Mouse (Mus musculus): ENCODE measurements around the gene Iqsec1. TPM values are rescaled to one million over a fixed set of nuclear protein-coding genes. Genes with fewer than 3 reads are reported as not detected.

Iqsec1 gene
- total and polyA plus RNA-seq, 2 experiments from 2014 or later: 34.5 to 149 TPM

DNA sequence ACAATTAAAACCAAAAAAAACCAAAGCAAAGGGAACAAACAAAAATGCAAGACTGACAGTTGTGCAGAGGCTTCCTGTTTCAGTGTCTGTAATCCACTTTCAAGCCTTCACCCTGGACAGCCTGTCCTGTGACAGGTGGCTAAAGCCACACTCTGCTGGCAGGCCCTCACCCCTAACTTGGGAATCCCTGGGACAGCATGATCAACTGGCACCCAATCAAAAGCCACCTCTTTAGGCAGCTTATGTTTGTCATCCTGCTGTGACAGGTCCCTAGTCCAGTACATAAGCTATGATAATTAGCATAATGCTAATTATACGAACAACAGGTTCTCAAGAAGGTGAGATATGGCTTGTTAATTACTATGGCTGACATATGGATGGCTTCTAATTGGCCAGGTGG, 40.4 kb downstream of the Iqsec1 start:
- Histone ChIP-seq H3K36me3 (ENCODE audit: insufficient read depth, low read length) (no peaks in the 10 kb centered on the region), H3K4me2 (ENCODE audit: low read depth, low read length, poor library complexity, severe bottlenecking) (no peak overlapping the region), H3K9ac (replicated peaks; ENCODE audit: low read length, poor library complexity, severe bottlenecking) (no peak overlapping the region), H3K27me3 (ENCODE audit: insufficient read depth, low read length) (no peaks in the 10 kb centered on the region), H3K9me3 (ENCODE audit: low read length) (no peaks in the 10 kb centered on the region), H3K4me1 (ENCODE audit: insufficient read depth, low read length) (no peaks in the 10 kb centered on the region), H3K27ac (ENCODE audit: low read depth, low read length) (no peak overlapping the region), H3K4me3 (ENCODE audit: low read depth, low read length) (no peak overlapping the region)
- DNase-seq (ENCODE audit: low spot score) (peak; percentile 65), ATAC-seq (ENCODE audit: low FRiP score) (no peak)
- WGBS: 79% methylated on average over 1 of the region's 1 CpGs
- no peak for TF ChIP-seq CTCF (IDR thresholded peaks at IDR 0.05)

DNA sequence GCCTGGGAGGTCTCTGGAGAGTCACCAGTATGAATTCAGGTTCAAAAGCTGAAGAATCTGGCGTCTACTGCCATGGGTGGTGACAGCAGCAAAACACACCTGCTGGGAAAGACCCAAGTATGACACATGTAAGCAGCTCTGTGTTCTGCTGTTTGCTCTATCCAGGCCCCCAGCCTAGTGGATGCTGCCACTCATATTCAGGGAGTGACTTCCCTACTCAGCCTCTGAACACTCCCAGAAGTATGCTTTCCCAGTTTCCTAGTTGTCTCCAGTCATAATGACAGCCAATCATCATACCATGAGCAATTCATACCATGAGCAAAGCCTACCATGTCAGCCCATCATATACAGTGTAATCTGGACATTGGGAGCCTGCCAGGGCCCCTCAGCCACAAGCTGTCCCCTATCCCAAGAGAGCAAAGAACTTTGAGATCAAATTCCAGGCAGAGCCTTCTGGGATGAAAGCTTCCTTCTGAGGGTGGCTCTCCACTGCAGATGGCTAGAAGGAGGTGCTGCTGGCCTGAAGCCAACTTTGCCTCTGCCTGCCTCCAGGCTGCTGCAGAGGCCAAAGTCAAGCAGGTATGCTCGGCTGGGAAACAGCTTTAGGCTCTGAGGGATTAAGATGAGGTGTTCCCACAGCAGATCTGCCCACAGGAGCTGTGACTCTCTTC, 42.8 kb downstream of the Iqsec1 start:
- no peaks in the 10 kb centered on the region for H3K9me3 ChIP-seq (ENCODE audit: low read length)
- DNase-seq (ENCODE audit: low spot score) (peak; percentile 8), ATAC-seq (ENCODE audit: low FRiP score) (no peak)
- no peak overlapping the region for H3K4me3 ChIP-seq (ENCODE audit: low read depth, low read length)
- no peak overlapping the region for H3K27ac ChIP-seq (ENCODE audit: low read depth, low read length)
- TF ChIP-seq CTCF (IDR thresholded peaks at IDR 0.05): no peak
- no peaks in the 10 kb centered on the region for H3K4me1 ChIP-seq (ENCODE audit: insufficient read depth, low read length)
- no peak overlapping the region for H3K4me2 ChIP-seq (ENCODE audit: low read depth, low read length, poor library complexity, severe bottlenecking)
- whole genome bisulfite sequencing: 57% methylated on average over 2 of the region's 2 CpGs
- H3K27me3 ChIP-seq (ENCODE audit: insufficient read depth, low read length): no peaks in the 10 kb centered on the region
- H3K36me3 ChIP-seq (ENCODE audit: insufficient read depth, low read length): no peaks in the 10 kb centered on the region
- no peak overlapping the region for H3K9ac ChIP-seq (replicated peaks; ENCODE audit: low read length, poor library complexity, severe bottlenecking)

DNA sequence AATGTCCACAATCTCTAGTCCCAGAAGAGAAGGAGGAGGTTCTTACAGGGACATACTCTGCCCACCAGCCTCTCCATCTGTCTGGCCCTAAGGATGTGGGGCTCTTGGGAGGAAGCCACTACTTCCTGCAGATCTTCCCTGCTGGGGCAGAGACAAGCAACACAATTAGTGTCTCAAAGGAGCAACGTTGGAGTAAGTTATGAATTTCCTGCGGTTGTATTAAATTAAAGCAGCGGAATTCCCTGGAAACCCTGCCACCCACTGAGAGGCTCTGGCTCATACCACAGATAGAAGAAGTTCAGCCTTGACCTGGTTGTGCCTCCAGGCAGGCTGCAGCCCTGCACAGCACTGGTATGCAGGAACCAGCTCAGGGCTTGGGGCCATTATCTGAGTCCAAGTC, 47.2 kb downstream of the Iqsec1 start:
- no peaks in the 10 kb centered on the region; the same call in 1 of the 2 replicates for H3K4me1 ChIP-seq (ENCODE audit: insufficient read depth, low read length)
- no peak overlapping the region for H3K4me3 ChIP-seq (ENCODE audit: low read depth, low read length)
- H3K4me2 ChIP-seq (ENCODE audit: low read depth, low read length, poor library complexity, severe bottlenecking): no peak overlapping the region
- no peak for DNase-seq (ENCODE audit: low spot score)
- H3K36me3 ChIP-seq (ENCODE audit: insufficient read depth, low read length): no peaks in the 10 kb centered on the region
- H3K27me3 ChIP-seq (ENCODE audit: insufficient read depth, low read length): no peaks in the 10 kb centered on the region
- H3K9ac ChIP-seq (replicated peaks; ENCODE audit: low read length, poor library complexity, severe bottlenecking): no peak overlapping the region
- no peak for ATAC-seq (ENCODE audit: low FRiP score)
- H3K9me3 ChIP-seq (ENCODE audit: low read length): no peaks in the 10 kb centered on the region
- H3K27ac ChIP-seq (ENCODE audit: low read depth, low read length): no peak overlapping the region
- WGBS: 56% methylated on average over 3 of the region's 3 CpGs
- no peak for TF ChIP-seq CTCF (IDR thresholded peaks at IDR 0.05)

DNA sequence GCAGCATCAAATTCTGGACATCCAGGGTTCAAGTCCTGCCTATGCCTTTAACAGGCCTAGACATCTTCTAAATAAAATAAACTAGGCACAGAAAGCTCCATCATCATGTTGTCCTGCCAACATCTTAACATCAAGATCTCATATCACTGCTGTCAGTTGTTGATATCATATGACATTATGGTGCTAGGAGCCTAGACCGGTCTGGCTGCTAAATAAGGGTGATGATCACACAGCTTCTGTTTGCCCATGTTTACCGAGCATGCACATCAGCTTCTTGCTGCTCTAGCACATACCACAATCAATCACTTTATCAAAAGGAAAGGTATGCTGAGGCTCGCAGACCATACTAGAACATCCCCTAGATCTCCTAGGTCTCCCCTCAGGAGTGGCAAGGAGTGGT, 54.8 kb downstream of the Iqsec1 start:
- Histone ChIP-seq H3K27me3 (ENCODE audit: insufficient read depth, low read length) (no peaks in the 10 kb centered on the region), H3K4me1 (ENCODE audit: insufficient read depth, low read length) (no peaks in the 10 kb centered on the region; the same call in 1 of the 2 replicates), H3K9me3 (ENCODE audit: low read length) (no peaks in the 10 kb centered on the region), H3K4me2 (ENCODE audit: low read depth, low read length, poor library complexity, severe bottlenecking) (no peak overlapping the region), H3K36me3 (ENCODE audit: insufficient read depth, low read length) (no peaks in the 10 kb centered on the region), H3K27ac (ENCODE audit: low read depth, low read length) (no peak overlapping the region), H3K9ac (replicated peaks; ENCODE audit: low read length, poor library complexity, severe bottlenecking) (no peak overlapping the region), H3K4me3 (ENCODE audit: low read depth, low read length) (no peak overlapping the region)
- 96% methylated on average over 3 of the region's 3 CpGs for WGBS
- TF ChIP-seq CTCF (IDR thresholded peaks at IDR 0.05): no peak
- ATAC-seq (ENCODE audit: low FRiP score): no peak
- DNase-seq (ENCODE audit: low spot score): no peak

DNA sequence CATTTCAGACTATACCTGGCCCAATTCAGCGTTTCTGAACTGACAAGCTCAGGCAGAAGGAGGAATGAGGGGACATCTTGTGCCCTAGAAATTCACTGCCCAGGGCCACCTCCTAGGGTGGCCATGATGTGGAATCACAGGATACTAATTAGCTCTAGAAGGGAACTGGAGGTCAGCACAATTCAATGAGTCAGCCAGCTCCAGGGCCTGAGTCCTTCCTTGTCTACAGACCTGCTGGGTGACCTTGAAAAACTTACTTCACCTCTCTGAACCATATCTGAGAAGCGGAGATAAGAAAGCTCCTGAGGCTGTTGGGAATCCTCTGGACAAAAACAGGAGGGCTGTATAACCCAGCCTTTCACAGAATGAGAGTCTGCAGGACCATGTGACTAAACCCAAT, 59.7 kb downstream of the Iqsec1 start:
- Histone ChIP-seq H3K9ac (replicated peaks; ENCODE audit: low read length, poor library complexity, severe bottlenecking) (no peak overlapping the region), H3K4me3 (ENCODE audit: low read depth, low read length) (no peak overlapping the region), H3K4me2 (ENCODE audit: low read depth, low read length, poor library complexity, severe bottlenecking) (no peak overlapping the region), H3K9me3 (ENCODE audit: low read length) (no peaks in the 10 kb centered on the region), H3K27me3 (ENCODE audit: insufficient read depth, low read length) (no peaks in the 10 kb centered on the region), H3K4me1 (ENCODE audit: insufficient read depth, low read length) (no peaks in the 10 kb centered on the region), H3K36me3 (ENCODE audit: insufficient read depth, low read length) (no peaks in the 10 kb centered on the region), H3K27ac (ENCODE audit: low read depth, low read length) (no peak overlapping the region)
- no peak for ATAC-seq (ENCODE audit: low FRiP score)
- WGBS: 86% methylated on average over 2 of the region's 2 CpGs
- DNase-seq (ENCODE audit: low spot score): no peak
- no peak for TF ChIP-seq CTCF (IDR thresholded peaks at IDR 0.05)

DNA sequence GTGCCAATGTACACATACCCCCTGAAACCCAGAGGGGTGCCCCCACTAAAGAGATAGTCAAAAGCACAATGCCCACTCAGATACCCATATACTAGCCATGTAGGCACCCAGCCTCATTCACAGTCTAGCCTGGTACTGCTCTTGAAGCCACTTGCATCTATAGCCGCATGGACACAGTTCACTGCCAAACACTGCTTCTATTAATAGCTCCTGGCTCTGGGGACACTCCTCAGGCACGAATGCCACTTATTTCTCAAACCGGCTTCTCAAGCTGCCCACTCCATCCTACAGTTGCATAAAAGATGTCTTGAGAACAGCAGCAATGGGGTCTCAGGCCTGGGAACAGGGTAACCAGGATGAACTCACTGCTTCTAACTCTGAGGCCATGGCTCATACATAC, 63.0 kb downstream of the Iqsec1 start:
- no peak overlapping the region for H3K4me2 ChIP-seq (ENCODE audit: low read depth, low read length, poor library complexity, severe bottlenecking)
- 50% methylated on average over 3 of the region's 3 CpGs for WGBS
- DNase-seq (ENCODE audit: low spot score) (peak; percentile 60), ATAC-seq (ENCODE audit: low FRiP score) (no peak)
- 0 out of 2 replicates have a peak, but pooled peaks cover 2% of the 10 kb centered on the region for H3K4me1 ChIP-seq (ENCODE audit: insufficient read depth, low read length)
- no peak overlapping the region for H3K9ac ChIP-seq (replicated peaks; ENCODE audit: low read length, poor library complexity, severe bottlenecking)
- no peak overlapping the region for H3K4me3 ChIP-seq (ENCODE audit: low read depth, low read length)
- H3K27me3 ChIP-seq (ENCODE audit: insufficient read depth, low read length): no peaks in the 10 kb centered on the region
- H3K9me3 ChIP-seq (ENCODE audit: low read length): no peaks in the 10 kb centered on the region
- TF ChIP-seq CTCF (IDR thresholded peaks at IDR 0.05): no peak
- H3K27ac ChIP-seq (ENCODE audit: low read depth, low read length): no peak overlapping the region
- H3K36me3 ChIP-seq (ENCODE audit: insufficient read depth, low read length): no peaks in the 10 kb centered on the region
